Mouse (Mus musculus) heart, postnatal 0 days (tissue): ENCODE results near the gene Smo.

ENCODE experiments used
- CTCF ChIP-seq: IDR thresholded peaks from 2 replicates; pipeline ENCODE4 v1.5.1; 2016; ENCODE audit warnings: antibody characterized with exemption, control low read depth, low read depth
- EP300 ChIP-seq: IDR thresholded peaks from 2 replicates; pipeline ENCODE4 v1.6.1; 2016; ENCODE audit warnings: antibody characterized with exemption, low read depth

DNA sequence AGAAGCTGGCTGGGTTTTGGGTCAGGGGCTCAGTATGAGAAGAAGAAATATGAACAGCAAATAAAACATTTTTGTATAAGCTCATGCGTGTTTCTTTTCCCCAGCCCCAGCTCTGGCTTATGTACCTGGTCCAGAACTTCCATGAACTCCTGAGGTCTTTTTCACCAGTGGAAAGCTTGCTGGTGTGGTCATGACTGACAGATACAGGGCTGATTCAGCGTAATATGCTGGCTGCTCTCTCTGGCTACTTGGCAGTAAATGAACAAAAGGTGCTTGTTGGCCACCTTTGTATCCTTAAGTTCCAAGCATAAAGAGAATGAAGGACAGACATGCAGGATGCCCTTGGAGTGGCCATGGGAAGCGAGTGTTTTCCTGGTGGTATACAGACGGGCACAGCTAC lies 26.0 kb downstream of the Smo start:
- TF ChIP-seq CTCF (no peak), EP300 (no peak)
